In the genomic region with DNA sequence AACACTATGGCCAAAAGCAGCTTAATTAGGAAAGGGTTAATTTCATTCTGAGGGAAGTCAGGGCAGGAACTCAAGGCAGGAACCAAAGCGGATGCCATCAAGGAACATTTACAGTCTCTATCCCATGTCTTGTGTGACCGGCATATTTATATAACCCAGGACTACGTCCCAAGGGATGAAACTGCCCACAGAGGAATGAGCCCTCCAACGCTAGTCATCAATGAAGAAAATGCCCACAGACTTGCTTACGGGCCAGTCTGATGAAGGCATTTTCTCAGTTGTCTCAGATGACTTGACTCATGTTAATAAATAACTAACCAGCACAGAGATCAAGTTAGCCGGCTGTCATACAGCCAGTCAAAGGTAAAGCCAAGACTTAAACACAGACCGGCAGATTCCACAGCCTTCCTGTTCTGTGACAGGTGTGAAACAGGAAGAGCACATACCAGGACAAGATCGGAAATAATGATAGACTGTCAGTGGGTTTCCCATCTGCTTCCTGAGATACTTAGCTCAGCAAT, we compare ENCODE assay signal across 17 mouse cellular contexts. TPM values are rescaled to one million over a fixed set of nuclear protein-coding genes. Genes with fewer than 3 reads are reported as not detected.
"Had no signal": no experiment of that assay in that cellular context is flagged by ENCODE, and none has a peak within 500 bp of the region (broad histone marks: within the 10 kb centered on the region; RNA-seq: fewer than 3 reads in every experiment).

No protein-coding gene starts in this region.

- H3K4me2 ChIP-seq: hindbrain, embryonic 15.5 days; midbrain, embryonic 12.5 days; neural tube, embryonic 13.5 days; stomach, embryonic 15.5 days had no signal

- H3K27me3 ChIP-seq: hindbrain, embryonic 15.5 days; midbrain, embryonic 12.5 days; neural tube, embryonic 13.5 days; stomach, embryonic 15.5 days had no signal

- H3K4me3 ChIP-seq: hindbrain, embryonic 15.5 days; layer of hippocampus, adult 2 months; left cerebral cortex, adult 2 months; limb, embryonic 10.5 days; midbrain, embryonic 12.5 days; neural tube, embryonic 13.5 days; stomach, embryonic 15.5 days had no signal

- DNase-seq: lung, adult 18-20 months; retina, postnatal 1 day; thymus, adult 2 months; thymus, postnatal 25 days had no signal

- H3K27ac ChIP-seq: hindbrain, embryonic 15.5 days; layer of hippocampus, adult 2 months; left cerebral cortex, adult 2 months; limb, embryonic 10.5 days; liver, embryonic 14.5 days; midbrain, embryonic 12.5 days; neural tube, embryonic 13.5 days; stomach, embryonic 15.5 days had no signal

- ATAC-seq: midbrain, embryonic 16.5 days had no signal

- H3K36me3 ChIP-seq: hindbrain, embryonic 15.5 days; limb, embryonic 10.5 days; midbrain, embryonic 12.5 days; neural tube, embryonic 13.5 days; stomach, embryonic 15.5 days had no signal

- H3K9ac ChIP-seq: hindbrain, embryonic 15.5 days; liver, embryonic 14.5 days; midbrain, embryonic 12.5 days; neural tube, embryonic 13.5 days; stomach, embryonic 15.5 days had no signal

- H3K9me3 ChIP-seq: hindbrain, embryonic 15.5 days; limb, embryonic 10.5 days; midbrain, embryonic 12.5 days; neural tube, embryonic 13.5 days; stomach, embryonic 15.5 days had no signal

RNA-seq across cellular contexts. Expression of gene Rtp1, which starts 9.3 kb away (rescaled TPM):
- total RNA-seq: megakaryocyte-erythroid progenitor cell, adult 5-6 weeks had no signal
- polyA plus RNA-seq: limb, embryonic 10.5 days; limb, embryonic 14.5 days; liver, embryonic 14.5 days; lung, embryonic 16.5 days; midbrain, embryonic 12.5 days; spleen, adult 2 months; stomach, embryonic 15.5 days had no signal
